Mouse (Mus musculus) embryo, embryonic 10 days (tissue): ENCODE measurements at regions not wholly inside any gene's neighbourhood (a gene's known extent, or its start where the extent isn't known, plus 50 kb on each side); places are given as distances from the start of the nearest gene placed in this dataset.

Experiments used
- DNase-seq: peaks from one replicate; pipeline ENCODE4 v3.0.0-alpha.2; 2015; ENCODE audit warnings: low spot score

GRCm38 (mm10) chr14:99713069-99713830 lies 414.8 kb downstream of the Klf5 start:
- no peak for DNase-seq

- DNase-seq: no peak
Observed at GRCm38 (mm10) chr14:99733474-99734199, 435.1 kb downstream of the Klf5 start.

GRCm38 (mm10) chr14:99734200-99734567 lies 435.7 kb downstream of the Klf5 start:
- DNase-seq: no peak

- no peak for DNase-seq
Observed at GRCm38 (mm10) chr14:99743625-99744297, 445.3 kb downstream of the Klf5 start.

- DNase-seq: no peak
Observed at GRCm38 (mm10) chr14:99745209-99745608, 446.7 kb downstream of the Klf5 start.

- no peak for DNase-seq
Observed at GRCm38 (mm10) chr14:99748166-99748565, 449.7 kb downstream of the Klf5 start.

- no peak for DNase-seq
Observed at GRCm38 (mm10) chr14:99749308-99750305, 451.1 kb downstream of the Klf5 start.

GRCm38 (mm10) chr14:99758045-99758444 lies 459.6 kb downstream of the Klf5 start:
- DNase-seq: no peak

- DNase-seq: no peak
Observed at GRCm38 (mm10) chr14:99763336-99763735, 464.8 kb downstream of the Klf5 start.

- DNase-seq: no peak
Observed at GRCm38 (mm10) chr14:99771009-99771408, 472.5 kb downstream of the Klf5 start.

- DNase-seq: peak; percentile 5
Observed at GRCm38 (mm10) chr14:99772774-99773423, 474.4 kb downstream of the Klf5 start.

- no peak for DNase-seq
Observed at GRCm38 (mm10) chr14:99778477-99778876, 480.0 kb downstream of the Klf5 start.

GRCm38 (mm10) chr14:99778957-99779356 lies 480.5 kb downstream of the Klf5 start:
- DNase-seq: no peak

- DNase-seq: no peak
Observed at GRCm38 (mm10) chr14:99783646-99784045, 485.2 kb downstream of the Klf5 start.

GRCm38 (mm10) chr14:99785106-99785505 lies 486.6 kb downstream of the Klf5 start:
- no peak for DNase-seq

- DNase-seq: no peak
Observed at GRCm38 (mm10) chr14:99786367-99786766, 487.9 kb downstream of the Klf5 start.

GRCm38 (mm10) chr14:99788185-99788584 lies 489.7 kb downstream of the Klf5 start:
- no peak for DNase-seq

GRCm38 (mm10) chr14:99796293-99796692 lies 488.2 kb downstream of the Klf12 start:
- no peak for DNase-seq

- DNase-seq: no peak
Observed at GRCm38 (mm10) chr14:99806052-99806451, 478.4 kb downstream of the Klf12 start.

GRCm38 (mm10) chr14:99806599-99806998 lies 477.9 kb downstream of the Klf12 start:
- DNase-seq: no peak
